Mouse (Mus musculus): Measurements from ENCODE around the gene Serpinb6a. TPM values are rescaled to one million over a fixed set of nuclear protein-coding genes. Genes with fewer than 3 reads are reported as not detected.

Gene Serpinb6a
- polyA plus RNA-seq, 1 experiment: 206 TPM

- DNase-seq (ENCODE audit: low spot score): no peak
Observed at GRCm38 (mm10) chr13:33921041-33921440, 81.6 kb downstream of the Serpinb6a start.

- no peak for DNase-seq (ENCODE audit: low spot score)
Observed at GRCm38 (mm10) chr13:33906821-33907220, 95.8 kb downstream of the Serpinb6a start.

- DNase-seq (ENCODE audit: low spot score): no peak
Observed at GRCm38 (mm10) chr13:33905176-33905954, 97.2 kb downstream of the Serpinb6a start, which contains the start of gene Serpinb6c. TSS of gene Serpinb6c (minus strand) at chr13:33905708.

GRCm38 (mm10) chr13:33903290-33903689 lies 99.3 kb downstream of the Serpinb6a start:
- no peak for DNase-seq (ENCODE audit: low spot score)

- no peak for DNase-seq (ENCODE audit: low spot score)
Observed at GRCm38 (mm10) chr13:33894207-33894606, 108.4 kb downstream of the Serpinb6a start.

Other genes starting within 250 kb of the Serpinb6a start
- gene Serpinb6e, start 159.4 kb downstream of the Serpinb6a start, polyA plus RNA-seq (2012; rRNA removed): 0.04 TPM in 1 of 2 replicates, not detected in the other
- 0.45 and 0.52 TPM in 2 replicates for gene Serpinb6c, start 97.1 kb downstream of the Serpinb6a start, polyA plus RNA-seq (2012; rRNA removed)
- gene Nqo2, start 38.1 kb downstream of the Serpinb6a start, polyA plus RNA-seq (2012; rRNA removed): 19.5 and 21.3 TPM in 2 replicates
- gene Ripk1, start 431 bp downstream of the Serpinb6a start, polyA plus RNA-seq (2012; rRNA removed): 8.9 and 15.2 TPM in 2 replicates
- 51.3 and 71.5 TPM in 2 replicates for gene Bphl, start 34.8 kb upstream of the Serpinb6a start, polyA plus RNA-seq (2012; rRNA removed)
- gene Tubb2a, start 75.2 kb upstream of the Serpinb6a start, polyA plus RNA-seq (2012; rRNA removed): 140 and 213 TPM in 2 replicates
- gene Tubb2b, start 127.7 kb upstream of the Serpinb6a start, polyA plus RNA-seq (2012; rRNA removed): 8.7 and 13.3 TPM in 2 replicates
- gene Psmg4, start 160.2 kb upstream of the Serpinb6a start, polyA plus RNA-seq (2012; rRNA removed): 61.5 and 69.2 TPM in 2 replicates